Mouse (Mus musculus) stomach, postnatal 0 days (tissue): Measurements from ENCODE around the gene Iffo1.

Experiments
- CTCF ChIP-seq: IDR thresholded peaks from 2 replicates; pipeline ENCODE4 v1.5.1; 2016; ENCODE audit warnings: antibody characterized with exemption, low read depth, mild to moderate bottlenecking, moderate library complexity
- EP300 ChIP-seq: optimal IDR thresholded peaks from 2 replicates; pipeline ENCODE3; 2016; ENCODE audit warnings: antibody characterized with exemption

DNA sequence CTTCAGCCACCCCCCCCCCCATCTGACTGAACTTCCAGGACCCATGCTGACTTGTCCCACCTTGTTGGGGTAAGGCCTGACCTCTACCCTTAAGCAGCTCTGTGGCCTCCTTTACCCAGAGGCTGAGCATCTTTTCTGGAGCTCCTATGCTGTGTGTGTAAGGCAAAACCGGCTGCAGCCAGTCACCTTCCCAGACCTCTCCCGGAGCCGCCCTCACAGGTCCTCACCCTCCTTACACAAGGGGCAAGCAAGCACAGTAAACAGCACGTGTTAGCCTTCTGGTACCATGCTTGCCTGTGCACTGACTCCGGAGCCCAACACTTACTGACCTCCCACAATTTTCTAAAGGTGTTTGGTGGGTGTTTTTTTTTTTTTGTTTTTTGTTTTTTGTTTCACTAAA lies 30.4 kb downstream of the Iffo1 start:
- no peak for TF ChIP-seq CTCF
- no peak for TF ChIP-seq EP300
